Mouse (Mus musculus): ENCODE results near the gene Rtkn.

The Rtkn gene

GRCm38 (mm10) chr6:83171063-83171462, 35.8 kb downstream of the Rtkn start:
- in situ Hi-C loops (cut with MboI) = no loop called here

GRCm38 (mm10) chr6:83172240-83172920, 37.1 kb downstream of the Rtkn start:
- in situ Hi-C loops (cut with MboI) = no loop called here

- in situ Hi-C loops (cut with MboI) = no loop called here
Measured at GRCm38 (mm10) chr6:83175996-83176395, 40.7 kb downstream of the Rtkn start.

- in situ Hi-C loops (cut with MboI) = no loop called here
Measured at GRCm38 (mm10) chr6:83179390-83180117, 44.3 kb downstream of the Rtkn start.

- in situ Hi-C loops (cut with MboI) = no loop called here
Measured at GRCm38 (mm10) chr6:83180605-83181004, 45.3 kb downstream of the Rtkn start.

- in situ Hi-C loops (cut with MboI) = no loop called here
Measured at GRCm38 (mm10) chr6:83184858-83185435, 49.7 kb downstream of the Rtkn start.

GRCm38 (mm10) chr6:83185895-83186861, 50.9 kb downstream of the Rtkn start:
- in situ Hi-C loops (cut with MboI) = no loop called here

- in situ Hi-C loops (cut with MboI) = no loop called here
Measured at GRCm38 (mm10) chr6:83186946-83187345, 51.7 kb downstream of the Rtkn start.

GRCm38 (mm10) chr6:83193571-83193970, 58.3 kb downstream of the Rtkn start:
- in situ Hi-C loops (cut with MboI) = no loop called here

GRCm38 (mm10) chr6:83197345-83198004, 62.2 kb downstream of the Rtkn start:
- in situ Hi-C loops (cut with MboI) = no loop called here

All from mature B cell (primary cell).